Mouse (Mus musculus): ENCODE results near the gene Pola1.

The Pola1 gene

DNA sequence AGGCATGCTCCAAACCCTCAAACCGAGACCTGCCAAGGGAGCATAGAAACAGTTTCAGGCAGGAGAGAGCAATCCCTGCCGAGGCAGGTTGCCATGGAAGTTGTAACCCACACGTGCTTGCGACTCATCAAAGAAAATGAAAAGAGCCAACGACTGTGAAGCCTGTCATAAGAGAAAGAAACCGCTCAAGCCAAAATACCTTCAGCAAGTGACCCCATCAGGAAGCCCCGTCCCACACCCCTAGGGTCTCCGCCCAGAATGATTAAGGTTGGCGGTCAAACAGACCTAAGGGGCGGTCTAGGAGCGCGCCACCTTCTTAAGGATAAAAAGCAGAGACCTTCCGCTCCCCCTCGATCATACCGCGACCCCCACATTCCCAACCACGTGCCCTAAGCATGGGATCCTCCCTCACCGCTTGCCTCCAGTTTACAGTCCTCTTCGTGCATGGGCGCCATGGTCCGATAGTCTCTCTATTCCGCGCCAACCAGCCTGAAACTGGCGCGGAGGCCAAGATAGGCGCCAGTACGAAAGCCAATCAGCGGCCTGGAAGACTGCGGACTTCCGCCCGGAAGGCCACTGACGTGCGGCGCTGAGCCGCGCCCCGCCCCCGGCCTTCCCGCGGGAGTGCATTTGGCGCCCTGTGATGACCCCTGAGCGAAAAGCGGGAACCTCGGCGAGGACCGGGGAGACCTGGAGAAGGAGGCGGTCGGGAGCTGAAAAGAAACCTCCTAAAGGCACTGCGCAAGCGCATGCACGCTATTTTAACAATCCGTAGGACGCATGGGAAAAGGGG lies at the start of gene Pola1:
Gene Pola1 (minus strand): TSS at position 499 of the 793 bp plus-strand sequence.
- DNase-seq (ENCODE audit: extremely low read depth, low read depth, low spot score), result no peak

- no peak for DNase-seq (ENCODE audit: extremely low read depth, low read depth, low spot score)
These were observed 44.3 kb upstream of the Pola1 start for GRCm38 (mm10) chrX:93676228-93676627.

DNA sequence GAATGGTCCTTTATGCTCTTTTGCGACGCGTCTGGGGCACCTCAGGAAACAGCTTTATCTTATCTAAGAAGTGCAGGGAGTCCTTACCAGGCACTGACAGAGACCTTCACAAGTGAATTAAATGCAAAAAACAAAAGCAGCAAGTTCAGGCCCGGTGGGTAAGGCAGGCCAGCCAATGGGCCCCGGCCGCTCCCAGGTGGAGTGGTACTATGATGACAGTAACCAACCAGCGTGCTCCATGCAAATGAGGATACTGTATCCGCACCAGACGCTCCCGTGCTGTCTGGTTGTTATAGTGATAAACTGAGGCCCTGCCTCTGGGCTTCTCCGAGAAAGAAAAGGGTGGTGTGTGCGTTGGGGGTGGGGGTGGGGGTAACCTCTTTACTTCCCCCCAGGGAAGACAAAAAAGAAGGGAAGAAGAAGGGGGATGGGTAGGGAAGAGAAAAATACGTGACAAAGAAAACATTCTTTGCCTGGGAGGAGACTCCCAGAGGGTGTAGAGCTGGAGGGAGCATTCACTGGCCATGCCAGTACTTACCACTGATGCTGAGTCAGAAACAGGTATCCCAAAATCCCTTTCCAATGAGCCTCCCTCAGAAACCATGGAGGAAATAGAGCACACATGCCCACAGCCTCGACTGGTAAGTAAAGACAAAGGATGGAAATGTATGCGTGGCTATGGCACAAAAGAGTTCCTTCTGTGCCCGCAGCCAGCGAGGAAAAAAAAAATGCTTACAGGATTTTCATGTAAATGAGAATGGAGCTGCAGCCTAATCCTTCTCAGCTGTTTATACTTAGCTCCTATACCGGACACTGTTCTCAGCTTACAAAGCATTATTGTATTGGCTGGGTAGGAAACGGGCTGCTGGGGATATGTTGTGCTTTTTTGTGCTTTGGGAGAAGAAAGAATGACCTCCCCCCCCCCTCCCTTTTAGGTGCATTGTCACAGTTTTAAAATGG lies 43.2 kb upstream of the Pola1 start:
- DNase-seq (ENCODE audit: extremely low read depth, low read depth, low spot score), result no peak

DNA sequence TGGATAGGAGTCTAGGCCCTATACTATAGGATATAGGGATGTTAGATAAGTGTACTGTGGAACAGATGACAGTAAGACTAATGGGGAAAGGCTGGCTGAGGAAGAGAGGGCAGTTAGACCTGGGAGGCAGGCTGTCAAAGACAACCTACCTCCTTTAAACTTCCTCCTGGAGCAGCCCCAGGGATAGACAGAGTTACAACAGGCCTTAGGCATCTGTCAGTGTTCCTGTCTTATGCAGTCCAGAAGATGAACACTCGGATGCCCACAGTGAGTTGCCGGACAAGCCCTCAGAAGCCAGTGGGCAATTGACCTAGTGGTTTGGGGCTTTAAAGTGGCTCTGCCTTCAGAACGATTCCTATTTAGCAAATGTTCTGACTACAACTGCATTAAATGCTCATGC lies 42.5 kb upstream of the Pola1 start:
- no peak for DNase-seq (ENCODE audit: extremely low read depth, low read depth, low spot score)

DNA sequence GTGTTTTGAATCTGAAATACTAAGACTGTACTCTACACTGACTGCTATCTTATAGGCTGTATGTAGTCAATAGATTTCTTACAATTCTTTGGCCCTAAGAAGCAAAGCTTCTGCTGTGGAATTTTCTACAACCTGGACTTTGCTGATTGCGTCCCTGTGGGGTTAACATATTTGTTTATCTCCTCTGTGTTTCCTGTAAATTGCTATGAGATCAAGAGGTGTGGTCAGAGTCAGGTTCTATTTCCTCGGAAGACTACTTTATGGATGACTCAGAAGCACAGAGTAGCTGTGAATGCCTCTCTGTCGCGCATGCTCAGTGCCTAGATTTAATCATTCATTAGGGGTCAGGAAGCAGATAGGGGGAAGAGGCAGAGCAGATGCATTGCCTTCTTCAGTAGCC lies 32.8 kb upstream of the Pola1 start:
- no peak for DNase-seq (ENCODE audit: extremely low read depth, low read depth, low spot score)

DNA sequence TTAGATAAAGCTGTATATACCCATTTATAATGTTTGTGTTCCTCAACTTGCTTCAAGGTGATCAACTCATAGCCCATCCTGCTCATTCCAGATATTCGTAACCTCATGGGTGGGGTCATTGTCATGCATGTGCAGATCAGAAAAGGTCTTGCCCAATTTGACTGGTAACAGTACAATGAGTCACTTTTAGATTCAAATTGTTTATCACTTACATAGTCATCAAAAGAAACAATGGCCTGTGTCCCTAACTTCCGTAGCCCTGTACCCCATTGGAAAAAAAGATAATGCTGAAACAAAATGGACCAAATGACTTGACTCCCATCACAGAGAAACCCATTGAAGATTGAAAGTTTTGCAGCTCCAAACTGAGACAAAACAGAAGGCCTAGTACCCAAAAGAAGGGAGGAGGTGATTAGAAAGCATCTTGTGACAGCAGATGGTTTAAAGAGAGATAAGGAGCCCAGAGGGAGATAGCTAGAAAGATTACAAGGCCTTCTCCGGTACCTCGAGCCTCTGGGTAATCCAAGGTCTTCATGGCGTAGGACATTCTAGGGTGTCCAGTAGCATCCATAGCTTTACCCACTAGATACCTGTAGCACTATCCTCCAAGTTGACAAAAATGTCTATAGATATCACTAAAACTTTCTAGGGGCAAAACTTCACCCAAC lies 32.1 kb upstream of the Pola1 start:
- no peak for DNase-seq (ENCODE audit: extremely low read depth, low read depth, low spot score)

DNA sequence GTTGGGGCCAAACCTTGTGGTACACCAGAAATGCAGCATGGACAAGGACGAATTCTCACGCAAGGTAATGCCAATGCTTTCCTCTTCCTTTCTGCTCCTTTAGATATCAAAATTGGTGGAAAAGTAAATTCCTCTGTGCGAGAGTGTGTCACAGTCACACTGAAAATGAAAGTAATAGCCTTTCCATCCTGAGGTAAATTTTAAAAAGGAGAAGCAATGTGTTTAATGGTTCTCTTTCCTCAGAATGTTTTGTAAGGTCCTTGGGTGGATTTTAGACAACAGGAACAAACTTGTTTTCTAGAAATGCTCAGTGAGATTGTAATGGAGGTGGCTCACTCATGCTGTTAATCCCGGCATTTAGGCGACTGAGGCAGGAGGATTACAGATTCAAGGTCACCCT lies 23.2 kb upstream of the Pola1 start:
- no peak for DNase-seq (ENCODE audit: extremely low read depth, low read depth, low spot score)

DNA sequence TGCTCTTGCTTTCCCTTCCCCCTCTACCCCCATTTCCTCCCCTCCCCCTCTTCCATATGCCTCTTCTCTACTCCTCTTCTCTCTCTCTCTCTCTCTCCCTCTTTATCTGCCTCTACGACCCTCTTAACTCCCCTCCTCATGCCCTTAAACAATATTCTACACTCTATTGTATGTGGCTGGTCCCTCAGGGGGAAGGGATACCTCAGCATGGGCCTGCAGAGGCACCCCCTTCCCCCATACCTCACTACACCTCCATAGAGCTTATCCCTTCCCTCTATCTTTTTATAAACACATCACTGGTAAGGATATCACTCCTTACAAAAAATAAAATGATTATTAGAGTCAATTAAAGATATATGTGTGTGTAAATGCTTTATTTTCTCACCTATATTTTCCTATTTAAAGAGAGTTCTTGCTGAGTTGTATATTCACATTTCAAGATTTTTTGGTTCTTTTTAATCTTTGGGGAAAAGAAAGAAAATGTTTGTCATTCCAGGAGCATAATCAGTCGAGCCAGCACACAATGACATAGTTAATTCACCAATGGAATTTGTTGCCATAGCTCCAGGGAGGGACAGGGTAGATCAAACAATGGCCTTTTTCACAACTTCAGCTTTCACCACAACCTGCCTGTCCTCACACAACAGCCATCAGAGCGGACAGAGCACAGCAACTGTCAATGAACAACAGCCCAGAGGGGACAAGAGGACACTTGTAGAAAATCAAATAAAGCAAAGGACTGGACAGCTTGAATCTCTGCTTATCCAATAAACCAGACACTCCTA lies 22.5 kb upstream of the Pola1 start, which contains the start of gene Pcyt1b:
Gene Pcyt1b (plus strand): TSS at position 646 of the 785 bp plus-strand sequence.
- DNase-seq (ENCODE audit: extremely low read depth, low read depth, low spot score), result no peak

- DNase-seq (ENCODE audit: extremely low read depth, low read depth, low spot score), result no peak
These were observed 18.8 kb upstream of the Pola1 start for GRCm38 (mm10) chrX:93650738-93651137.

DNA sequence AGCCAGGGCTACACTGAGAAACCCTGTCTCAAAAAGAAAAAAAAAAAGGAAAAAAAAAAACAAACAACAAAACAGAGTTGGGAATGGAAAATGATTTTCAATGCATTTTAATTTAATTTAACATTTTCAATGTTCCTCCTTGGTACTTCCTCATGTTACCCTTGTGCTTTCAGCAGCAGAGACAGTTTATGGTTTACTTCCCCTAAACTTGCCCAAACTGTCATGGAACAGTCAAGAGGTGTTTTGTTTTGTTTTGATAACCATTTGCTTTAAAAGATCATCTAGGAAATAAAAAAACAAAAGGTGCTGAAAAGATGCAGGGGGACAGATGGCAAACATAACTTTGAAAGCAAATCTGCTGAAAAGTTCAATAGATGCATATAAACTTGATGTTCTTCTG lies 12.1 kb upstream of the Pola1 start:
- no peak for DNase-seq (ENCODE audit: extremely low read depth, low read depth, low spot score)

GRCm38 (mm10) chrX:93643600-93643999 lies 11.6 kb upstream of the Pola1 start:
- DNase-seq (ENCODE audit: extremely low read depth, low read depth, low spot score), result no peak

- DNase-seq (ENCODE audit: extremely low read depth, low read depth, low spot score), result no peak
These were observed 3.0 kb upstream of the Pola1 start for GRCm38 (mm10) chrX:93634861-93635375.

- no peak for DNase-seq (ENCODE audit: extremely low read depth, low read depth, low spot score)
These were observed 1.7 kb downstream of the Pola1 start for GRCm38 (mm10) chrX:93630256-93630655.

DNA sequence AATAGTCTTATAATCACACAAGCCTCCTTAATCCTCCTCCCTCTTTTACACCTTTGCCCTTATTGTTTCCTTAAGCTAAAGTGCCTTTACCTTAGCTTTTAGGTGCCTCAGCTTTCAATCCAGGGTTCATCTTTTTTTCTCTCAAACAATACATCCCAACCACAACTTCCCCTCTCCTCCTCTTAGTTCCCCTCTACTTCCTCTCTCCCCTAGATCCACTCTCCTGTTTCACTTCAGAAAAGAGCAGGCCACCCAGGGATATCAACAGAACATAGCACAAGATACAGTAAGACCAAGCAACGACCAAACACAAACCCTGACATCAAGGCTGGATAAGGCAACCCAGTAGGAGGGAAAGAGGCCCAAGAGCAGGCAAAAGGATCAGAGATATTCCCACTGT lies 29.7 kb downstream of the Pola1 start:
- no peak for DNase-seq (ENCODE audit: extremely low read depth, low read depth, low spot score)

GRCm38 (mm10) chrX:93594283-93594682 lies 37.7 kb downstream of the Pola1 start:
- DNase-seq (ENCODE audit: extremely low read depth, low read depth, low spot score), result no peak

DNA sequence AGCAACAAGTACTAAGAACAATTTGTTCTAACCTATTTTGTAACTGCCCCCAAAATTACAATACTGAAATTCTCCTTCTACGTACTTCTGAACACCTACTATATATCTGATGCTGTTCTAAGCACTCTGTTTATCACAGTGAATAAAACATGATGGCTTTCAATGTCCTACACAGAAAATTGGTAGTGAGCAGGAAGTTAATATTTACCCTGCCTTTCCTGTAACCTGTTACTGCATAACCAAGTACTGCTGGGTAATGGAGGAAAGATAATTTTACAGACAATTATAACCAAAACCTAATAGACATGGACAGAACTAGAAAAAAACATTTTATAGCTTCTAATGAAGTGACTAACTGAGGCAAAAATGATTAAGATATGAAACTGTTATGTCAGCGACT lies 51.0 kb downstream of the Pola1 start:
- no peak for DNase-seq (ENCODE audit: extremely low read depth, low read depth, low spot score)

DNA sequence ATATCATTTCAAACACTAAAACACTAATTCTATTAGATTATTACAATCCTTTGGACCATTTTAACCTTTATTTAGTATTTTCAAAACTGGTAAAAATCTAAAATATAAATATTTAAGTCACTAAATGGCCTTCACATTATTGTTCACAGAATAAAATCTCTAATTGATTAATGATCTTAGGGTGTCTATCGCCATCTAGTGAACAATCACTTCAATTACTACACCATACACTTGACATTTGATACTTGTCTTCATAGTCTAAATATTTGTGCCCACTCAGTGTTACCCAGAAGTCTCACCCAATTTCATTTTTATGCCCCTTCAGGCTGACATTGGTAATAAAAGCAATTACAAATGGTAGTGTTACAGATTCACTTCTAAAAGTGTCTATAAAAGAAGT lies 74.8 kb downstream of the Pola1 start:
- DNase-seq (ENCODE audit: extremely low read depth, low read depth, low spot score), result no peak

GRCm38 (mm10) chrX:93539779-93540178 lies 92.2 kb downstream of the Pola1 start:
- no peak for DNase-seq (ENCODE audit: extremely low read depth, low read depth, low spot score)

DNA sequence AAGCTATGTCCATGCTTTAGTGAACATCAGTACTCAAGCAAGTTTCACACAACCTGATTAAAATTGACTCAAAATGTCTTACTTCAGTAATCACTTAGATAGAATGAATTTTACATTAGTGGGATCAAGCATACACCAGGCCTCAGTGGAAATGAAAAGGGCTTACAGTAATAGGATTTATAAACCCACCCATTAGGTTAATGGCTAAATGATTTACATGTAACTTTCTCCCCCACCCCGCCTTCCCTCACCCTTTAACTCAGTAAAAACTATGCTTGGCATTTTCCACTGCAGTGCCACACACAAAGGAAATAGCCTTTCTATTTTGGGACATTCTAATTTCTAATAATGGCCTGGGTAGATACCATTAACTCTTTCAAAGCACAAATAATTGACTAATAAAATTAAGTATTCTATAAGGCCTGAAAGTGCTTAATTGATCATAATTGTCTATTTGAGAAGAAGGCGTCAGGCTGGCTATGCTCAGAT lies 129.0 kb downstream of the Pola1 start:
- DNase-seq (ENCODE audit: extremely low read depth, low read depth, low spot score), result no peak

DNA sequence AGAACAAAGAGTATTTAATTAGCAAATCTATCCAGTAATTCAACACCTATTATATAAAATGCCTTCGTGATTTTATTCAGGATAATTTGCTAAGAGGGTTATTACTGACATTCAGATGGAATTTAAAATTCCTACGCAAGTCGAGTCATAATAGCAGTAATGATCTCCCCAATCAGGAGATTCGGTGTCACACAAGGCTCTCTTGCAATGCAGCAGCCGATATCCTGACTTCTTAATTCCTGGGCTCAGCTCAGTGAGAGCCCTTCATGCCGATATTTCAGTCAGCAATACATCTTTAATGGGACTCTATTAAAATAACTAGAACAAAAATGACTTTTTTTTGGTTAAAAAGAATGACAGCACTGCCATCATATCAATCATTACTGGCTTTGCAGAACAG lies 134.4 kb downstream of the Pola1 start:
- DNase-seq (ENCODE audit: extremely low read depth, low read depth, low spot score), result no peak
